Mouse (Mus musculus) liver, embryonic 14.5 days (tissue): Measurements from ENCODE around the gene Il22ra1. TPM values are rescaled to one million over a fixed set of nuclear protein-coding genes. Genes with fewer than 3 reads are reported as not detected.

Experiments used
- ATAC-seq: fragments of 200-750 bp; cut with Nextera tagmentation; 2 replicates; pipeline ENCODE4 v1.8.0; 2017; ENCODE audit warnings: moderate number of reproducible peaks, mild to moderate bottlenecking, moderate library complexity; ENCODE audit not compliant: insufficient read depth
- DNase-seq, 3 experiments: peaks; one replicate each; pipeline ENCODE4 v3.0.0-alpha.2; 2012 to 2013; ENCODE audit warnings: low read depth in 3 of 3, low spot score in 3 of 3
- H3K27ac ChIP-seq: fragments of 300-500 bp; sonication (generic); 2 replicates; pipeline ENCODE4 v1.5.1; 2014; ENCODE audit warnings: moderate library complexity, mild to moderate bottlenecking, control low read depth, inconsistent platforms
- H3K27me3 ChIP-seq: fragments of 300-500 bp; sonication (generic); 2 replicates; pipeline ENCODE4 v1.6.1; 2014; ENCODE audit warnings: mild to moderate bottlenecking, low read length, moderate library complexity; ENCODE audit not compliant: control insufficient read depth, insufficient read depth
- H3K36me3 ChIP-seq: fragments of 300-500 bp; sonication (generic); replicated peaks from 2 replicates; pipeline ENCODE4 v1.6.1; 2014; ENCODE audit warnings: low read depth; ENCODE audit not compliant: control insufficient read depth, insufficient read depth
- H3K4me1 ChIP-seq, 2 experiments: fragments of 200-500 bp in 1 of 2; fragments of 300-500 bp in 1 of 2; sonication (generic) in 1 of 2; replicated peaks; 2 replicates each; pipeline ENCODE4 v1.6.1; 2012 to 2014; ENCODE audit warnings: antibody characterized with exemption in 1 of 2, inconsistent platforms in 1 of 2, low read length in 1 of 2; ENCODE audit not compliant: control insufficient read depth in 2 of 2, insufficient read depth in 2 of 2
- H3K4me2 ChIP-seq: fragments of 300-500 bp; sonication (generic); 2 replicates; pipeline ENCODE4 v1.6.1; 2014; ENCODE audit warnings: low read depth, mild to moderate bottlenecking, control low read depth, moderate library complexity
- H3K4me3 ChIP-seq, 2 experiments: fragments of 200-500 bp in 1 of 2; fragments of 300-500 bp in 1 of 2; sonication (generic) in 1 of 2; 2 replicates each; pipeline ENCODE4 v1.5.1; 2012 to 2014; ENCODE audit warnings: low read depth in 2 of 2, low read length in 2 of 2, mild to moderate bottlenecking in 2 of 2, control low read depth in 1 of 2, inconsistent platforms in 1 of 2, moderate library complexity in 1 of 2; ENCODE audit not compliant: insufficient read depth in 1 of 2
- H3K9ac ChIP-seq: fragments of 300-500 bp; sonication (generic); replicated peaks from 2 replicates; pipeline ENCODE4 v1.6.1; 2014; ENCODE audit warnings: mild to moderate bottlenecking, control low read depth, moderate library complexity
- H3K9me3 ChIP-seq: fragments of 300-500 bp; sonication (generic); 2 replicates; pipeline ENCODE4 v1.6.1; 2016; ENCODE audit warnings: low read length, mixed read lengths; ENCODE audit not compliant: control insufficient read depth
- CTCF ChIP-seq: IDR thresholded peaks from 2 replicates; pipeline ENCODE4 v1.5.1; 2016; ENCODE audit warnings: antibody characterized with exemption, low read depth, control low read depth
- EP300 ChIP-seq: IDR thresholded peaks from 2 replicates; pipeline ENCODE4 v1.6.1; 2016; ENCODE audit warnings: antibody characterized with exemption, low read depth
- WGBS: fragments of 180-500 bp; shearing (Covaris S2); extraction: QIAGEN DNeasy Blood & Tissue Kit; methylation state at CpG from one replicate; pipeline ENCODE4 v1.1.7; 2014; ENCODE audit not compliant: insufficient replicate concordance; 5-methylcytosine and 5-hydroxymethylcytosine counted together
- polyA plus RNA-seq, 2 experiments: library from polyadenylated mRNA; depleted of rRNA in 1 of 2; stranded (reverse) in 1 of 2; unstranded in 1 of 2; fragments of >200 nt; fragmentation: Nextera tagmentation in 1 of 2; extraction: Ambion mirVana in 1 of 2; gene quantifications; 2 replicates each; pipeline versions ENCODE4 v1.2.1 to v1.2.3; 2012 to 2014

Il22ra1 gene
- polyA plus RNA-seq, 2 experiments, result 0.36 to 0.98 TPM

DNA sequence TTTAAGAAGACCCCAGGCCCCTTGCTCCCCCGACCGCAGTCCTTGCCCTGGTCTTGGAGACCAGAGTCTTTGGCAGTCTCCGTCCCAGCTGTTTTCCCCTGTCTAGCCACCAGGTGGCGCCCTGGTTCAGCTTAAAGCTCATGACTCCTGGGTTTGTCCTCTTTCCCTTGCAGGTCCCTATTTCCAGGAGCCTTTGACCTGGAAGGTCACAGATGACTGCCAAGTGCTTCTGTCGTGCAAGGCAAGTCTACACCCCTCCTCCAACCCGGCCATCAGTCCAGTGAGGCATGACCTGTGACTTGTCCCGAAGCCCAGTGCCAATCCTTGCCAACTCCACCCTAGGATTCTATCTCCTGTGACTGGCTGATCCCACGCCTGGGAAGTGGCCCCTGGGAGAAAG, 73.6 kb downstream of the Il22ra1 start:
- WGBS, result 21% methylated on average over 8 of the region's 8 CpGs
- Histone ChIP-seq H3K4me2 (no peak overlapping the region), H3K9ac (no peak overlapping the region), H3K4me3 (no peak overlapping the region), H3K4me1 (no peaks in the 10 kb centered on the region), H3K27ac (no peak overlapping the region), H3K36me3 (no peaks in the 10 kb centered on the region), H3K9me3 (no peaks in the 10 kb centered on the region), H3K27me3 (no peaks in the 10 kb centered on the region)
- ATAC-seq (peak; percentile 23; the same call in 1 of the 2 replicates), DNase-seq (peak; percentile 41 to 67 (median 49))
- TF ChIP-seq EP300 (no peak), CTCF (peak; percentile 97)

Other genes starting within 250 kb of the Il22ra1 start
- gene Stpg1, start 233.4 kb upstream of the Il22ra1 start, polyA plus RNA-seq (2012; rRNA removed), result 0.01 and 0.02 TPM in 2 replicates
- 0.08 TPM in 1 of 2 replicates, not detected in the other for gene Stpg1, start 233.4 kb upstream of the Il22ra1 start, polyA plus RNA-seq (2014; fragmentation: Nextera tagmentation; extraction: Ambion mirVana)
- gene Nipal3, start 233.1 kb upstream of the Il22ra1 start, polyA plus RNA-seq (2012; rRNA removed), result 2.9 and 3.2 TPM in 2 replicates
- 2.5 and 3.9 TPM in 2 replicates for gene Nipal3, start 233.1 kb upstream of the Il22ra1 start, polyA plus RNA-seq (2014; fragmentation: Nextera tagmentation; extraction: Ambion mirVana)
- 0.13 and 0.14 TPM in 2 replicates for gene Grhl3, start 154.5 kb upstream of the Il22ra1 start, polyA plus RNA-seq (2012; rRNA removed)
- gene Grhl3, start 154.5 kb upstream of the Il22ra1 start, polyA plus RNA-seq (2014; fragmentation: Nextera tagmentation; extraction: Ambion mirVana), result 0.11 and 0.15 TPM in 2 replicates
- 0.10 and 0.13 TPM in 2 replicates for gene Ifnlr1, start 41.9 kb upstream of the Il22ra1 start, polyA plus RNA-seq (2012; rRNA removed)
- gene Ifnlr1, start 41.9 kb upstream of the Il22ra1 start, polyA plus RNA-seq (2014; fragmentation: Nextera tagmentation; extraction: Ambion mirVana), result 0.06 and 0.09 TPM in 2 replicates
- gene Myom3, start 31.5 kb downstream of the Il22ra1 start, polyA plus RNA-seq (2012; rRNA removed), result 0.03 and 0.06 TPM in 2 replicates
- 0.04 TPM in 1 of 2 replicates, not detected in the other for gene Myom3, start 31.5 kb downstream of the Il22ra1 start, polyA plus RNA-seq (2014; fragmentation: Nextera tagmentation; extraction: Ambion mirVana)
- gene Srsf10, start 127.6 kb downstream of the Il22ra1 start, polyA plus RNA-seq (2012; rRNA removed), result 33.2 and 49.6 TPM in 2 replicates
- 108 and 110 TPM in 2 replicates for gene Srsf10, start 127.6 kb downstream of the Il22ra1 start, polyA plus RNA-seq (2014; fragmentation: Nextera tagmentation; extraction: Ambion mirVana)
- 25.4 and 43.4 TPM in 2 replicates for gene Pnrc2, start 145.7 kb downstream of the Il22ra1 start, polyA plus RNA-seq (2012; rRNA removed)
- 80.2 and 81.9 TPM in 2 replicates for gene Pnrc2, start 145.7 kb downstream of the Il22ra1 start, polyA plus RNA-seq (2014; fragmentation: Nextera tagmentation; extraction: Ambion mirVana)
- 1.6 and 2.1 TPM in 2 replicates for gene Cnr2, start 167.2 kb downstream of the Il22ra1 start, polyA plus RNA-seq (2012; rRNA removed)
- gene Cnr2, start 167.2 kb downstream of the Il22ra1 start, polyA plus RNA-seq (2014; fragmentation: Nextera tagmentation; extraction: Ambion mirVana), result 2.3 and 2.5 TPM in 2 replicates
- 8.8 and 12.0 TPM in 2 replicates for gene Fuca1, start 192.6 kb downstream of the Il22ra1 start, polyA plus RNA-seq (2012; rRNA removed)
- 19.0 and 23.6 TPM in 2 replicates for gene Fuca1, start 192.6 kb downstream of the Il22ra1 start, polyA plus RNA-seq (2014; fragmentation: Nextera tagmentation; extraction: Ambion mirVana)
- gene Hmgcl, start 218.3 kb downstream of the Il22ra1 start, polyA plus RNA-seq (2012; rRNA removed), result 28.9 and 43.4 TPM in 2 replicates
- gene Hmgcl, start 218.3 kb downstream of the Il22ra1 start, polyA plus RNA-seq (2014; fragmentation: Nextera tagmentation; extraction: Ambion mirVana), result 71.9 and 76.5 TPM in 2 replicates
- 20.5 and 22.8 TPM in 2 replicates for gene Gale, start 235.6 kb downstream of the Il22ra1 start, polyA plus RNA-seq (2012; rRNA removed)
- gene Gale, start 235.6 kb downstream of the Il22ra1 start, polyA plus RNA-seq (2014; fragmentation: Nextera tagmentation; extraction: Ambion mirVana), result 32.6 and 38.0 TPM in 2 replicates
- 26.5 and 29.2 TPM in 2 replicates for gene Lypla2, start 244.5 kb downstream of the Il22ra1 start, polyA plus RNA-seq (2012; rRNA removed)
- gene Lypla2, start 244.5 kb downstream of the Il22ra1 start, polyA plus RNA-seq (2014; fragmentation: Nextera tagmentation; extraction: Ambion mirVana), result 30.6 and 36.8 TPM in 2 replicates